Mouse (Mus musculus) embryonic facial prominence, embryonic 10.5 days (tissue): Measurements from ENCODE around the gene Gpx6. TPM values are rescaled to one million over a fixed set of nuclear protein-coding genes. Genes with fewer than 3 reads are reported as not detected.

ENCODE experiments used
- DNase-seq: peaks from one replicate; pipeline ENCODE4 v3.0.0-alpha.2; 2017; ENCODE audit warnings: low spot score
- H3K27ac ChIP-seq: fragments of 300-500 bp; sonication (generic); replicated peaks from 2 replicates; pipeline ENCODE4 v1.5.1; 2016; ENCODE audit warnings: mild to moderate bottlenecking
- H3K27me3 ChIP-seq: fragments of 300-500 bp; sonication (generic); replicated peaks from 2 replicates; pipeline ENCODE4 v1.6.1; 2016; ENCODE audit warnings: low read depth, mild to moderate bottlenecking; ENCODE audit not compliant: poor library complexity, severe bottlenecking
- H3K36me3 ChIP-seq: fragments of 300-500 bp; sonication (generic); replicated peaks from 2 replicates; pipeline ENCODE4 v1.6.1; 2016; ENCODE audit warnings: mild to moderate bottlenecking, moderate library complexity
- H3K4me1 ChIP-seq: fragments of 300-500 bp; sonication (generic); 2 replicates; pipeline ENCODE4 v1.6.1; 2016
- H3K4me3 ChIP-seq: fragments of 300-500 bp; sonication (generic); 2 replicates; pipeline ENCODE4 v1.5.1; 2016; ENCODE audit warnings: mild to moderate bottlenecking, moderate library complexity
- H3K9me3 ChIP-seq: fragments of 300-500 bp; sonication (generic); 2 replicates; pipeline ENCODE4 v1.6.1; 2016; ENCODE audit warnings: mild to moderate bottlenecking
- WGBS: fragments of 180-500 bp; shearing (Covaris S2); methylation state at CpG from one replicate; pipeline ENCODE4 v1.1.7; 2016; 5-methylcytosine and 5-hydroxymethylcytosine counted together
- polyA plus RNA-seq: library from polyadenylated mRNA; unstranded; fragments of >200 nt; fragmentation: Nextera tagmentation; extraction: Ambion mirVana; gene quantifications from 2 replicates; pipeline ENCODE4 v1.2.1, GENCODE M21; 2016

The Gpx6 gene
- polyA plus RNA-seq, 1 experiment from 2014 or later: 0.24 TPM

DNA sequence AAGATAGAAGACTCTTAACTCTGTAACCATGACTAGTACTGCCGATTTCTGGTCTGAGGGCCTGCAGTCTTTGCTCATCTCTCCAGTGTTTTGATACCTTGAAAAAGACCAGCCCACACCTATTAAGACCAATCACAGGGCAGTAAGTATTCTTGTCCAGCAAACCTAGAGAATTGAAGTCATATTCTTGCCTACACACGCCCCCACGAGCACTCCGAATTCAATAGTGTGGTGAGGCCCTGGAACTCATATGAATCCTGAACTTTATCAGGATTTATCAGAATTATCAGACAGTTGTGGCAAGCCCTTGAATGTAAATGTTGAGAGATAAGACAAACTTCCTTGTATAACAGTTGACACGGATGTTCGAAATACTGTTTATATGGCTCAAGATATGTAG is 19.3 kb upstream of the Gpx6 start, which contains the start of gene Gpx5:
Gpx5 (minus strand) TSS at position 101 of the 400 bp plus-strand sequence.
- Histone ChIP-seq H3K36me3 (no peaks in the 10 kb centered on the region), H3K4me3 (no peak within 1 kb of the TSS), H3K27me3 (no peaks in the 10 kb centered on the region), H3K9me3 (no peaks in the 10 kb centered on the region), H3K4me1 (no peaks in the 10 kb centered on the region), H3K27ac (no peak within 1 kb of the TSS)
- WGBS: 96% methylated on average over 6 of the region's 6 CpGs
- DNase-seq: no peak

DNA sequence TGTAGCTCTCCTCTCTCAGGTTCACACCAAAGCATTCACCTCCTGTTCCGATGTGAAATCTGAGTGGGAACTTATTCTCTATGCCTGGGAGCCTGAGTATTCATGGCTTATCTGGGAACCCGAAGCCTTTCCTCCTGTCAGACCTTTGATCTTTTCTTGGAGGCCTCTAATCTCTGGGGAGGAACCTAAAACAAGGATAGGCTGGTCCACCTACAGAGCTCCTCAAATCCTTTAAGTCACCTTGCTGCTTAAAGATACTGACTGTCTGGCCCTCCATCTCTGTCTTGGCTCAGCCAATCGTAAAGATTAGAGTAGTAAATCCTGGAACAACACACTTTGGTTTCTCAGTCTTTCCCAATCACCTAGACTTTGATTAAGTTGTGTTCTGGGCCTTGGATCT is 13.4 kb upstream of the Gpx6 start:
- H3K27me3 ChIP-seq: no peaks in the 10 kb centered on the region
- no peaks in the 10 kb centered on the region for H3K36me3 ChIP-seq
- 46% methylated on average over 3 of the region's 3 CpGs for WGBS
- peaks cover 10% of the 10 kb centered on the region; the same call in 1 of the 2 replicates for H3K4me1 ChIP-seq
- H3K4me3 ChIP-seq: no peak overlapping the region
- DNase-seq: no peak
- H3K9me3 ChIP-seq: no peaks in the 10 kb centered on the region
- no peak overlapping the region for H3K27ac ChIP-seq

DNA sequence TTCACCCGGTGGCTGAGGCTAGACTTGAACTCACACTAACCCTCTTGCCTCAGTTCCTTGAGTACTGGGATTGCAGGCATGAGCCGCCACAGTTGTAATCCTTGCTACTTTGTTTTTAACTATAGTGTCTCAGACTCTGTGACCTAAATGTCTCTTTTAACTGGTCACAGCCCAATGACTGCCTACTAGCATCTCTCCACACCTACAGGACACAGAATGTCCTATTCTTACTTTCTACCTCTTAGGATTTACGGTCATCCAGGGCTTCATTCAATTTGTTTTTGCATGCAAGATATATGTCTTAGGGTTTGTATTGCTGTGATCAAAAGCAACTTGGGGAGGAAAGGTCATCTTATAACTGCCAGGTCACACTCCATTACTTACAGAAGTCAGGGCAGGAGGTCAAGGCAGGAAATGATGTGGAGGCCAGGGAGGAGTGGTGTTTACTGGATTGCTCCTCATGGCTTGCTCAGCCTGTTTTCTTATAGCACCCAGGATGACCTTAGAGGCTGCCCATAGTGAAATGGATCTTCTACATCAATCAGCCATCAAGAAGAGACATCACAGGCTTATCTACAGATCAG is 7.3 kb upstream of the Gpx6 start:
- Histone ChIP-seq H3K36me3 (no peaks in the 10 kb centered on the region), H3K4me3 (no peak overlapping the region), H3K9me3 (no peaks in the 10 kb centered on the region), H3K27me3 (no peaks in the 10 kb centered on the region), H3K27ac (no peak overlapping the region), H3K4me1 (peaks cover 8% of the 10 kb centered on the region; the same call in 1 of the 2 replicates)
- WGBS: 57% methylated on average over 3 of the region's 3 CpGs
- DNase-seq: no peak

DNA sequence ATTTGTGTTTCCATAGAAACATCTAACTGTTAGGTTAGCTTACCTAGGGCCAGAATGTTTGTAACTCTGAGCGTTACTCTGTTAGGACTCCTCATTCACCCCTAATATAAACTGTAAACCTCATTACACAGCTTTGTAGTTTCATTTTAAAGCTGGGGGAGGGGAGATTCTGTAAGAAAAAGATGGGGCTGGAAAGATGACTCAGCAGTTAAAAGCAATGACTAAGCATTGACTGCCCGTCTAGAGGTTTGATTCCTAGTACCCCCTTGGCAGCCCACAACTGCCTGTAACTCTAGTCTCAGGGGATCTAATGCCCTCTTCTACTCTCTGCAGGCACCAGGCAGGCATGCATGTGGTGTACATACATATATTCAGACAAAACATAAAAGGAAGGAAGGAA is 2.1 kb upstream of the Gpx6 start:
- Histone ChIP-seq H3K36me3 (no peaks in the 10 kb centered on the region), H3K4me3 (no peak overlapping the region), H3K27ac (no peak overlapping the region), H3K4me1 (peaks cover 11% of the 10 kb centered on the region; the same call in 1 of the 2 replicates), H3K27me3 (no peaks in the 10 kb centered on the region), H3K9me3 (no peaks in the 10 kb centered on the region)
- DNase-seq: no peak
- WGBS: 73% methylated on average over 2 of the region's 2 CpGs

DNA sequence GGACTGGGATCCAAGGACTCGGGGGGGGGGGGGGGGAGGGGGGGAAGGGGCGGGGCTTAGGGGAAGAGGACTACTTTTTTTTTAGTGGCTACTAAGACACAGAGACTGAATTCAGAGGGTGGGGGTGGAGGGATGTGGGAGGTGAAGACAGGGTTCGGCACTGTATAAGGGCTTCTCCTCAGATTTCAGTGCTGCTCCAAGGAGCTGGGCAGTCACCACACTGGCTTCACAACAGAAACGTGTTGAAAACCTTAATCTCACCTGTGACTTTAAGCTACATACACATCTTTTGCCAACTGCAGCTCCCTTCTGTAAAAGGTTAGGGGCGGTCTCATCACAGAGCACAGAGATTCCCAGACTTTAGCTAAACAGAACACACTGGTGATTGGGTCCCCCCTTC is 929 bp downstream of the Gpx6 start:
- H3K27ac ChIP-seq: no peak overlapping the region
- no peak for DNase-seq
- WGBS: 28% methylated on average over 5 of the region's 5 CpGs
- H3K36me3 ChIP-seq: no peaks in the 10 kb centered on the region
- H3K27me3 ChIP-seq: no peaks in the 10 kb centered on the region
- no peaks in the 10 kb centered on the region for H3K9me3 ChIP-seq
- H3K4me3 ChIP-seq: no peak overlapping the region
- H3K4me1 ChIP-seq: peaks cover 10% of the 10 kb centered on the region; the same call in 1 of the 2 replicates

DNA sequence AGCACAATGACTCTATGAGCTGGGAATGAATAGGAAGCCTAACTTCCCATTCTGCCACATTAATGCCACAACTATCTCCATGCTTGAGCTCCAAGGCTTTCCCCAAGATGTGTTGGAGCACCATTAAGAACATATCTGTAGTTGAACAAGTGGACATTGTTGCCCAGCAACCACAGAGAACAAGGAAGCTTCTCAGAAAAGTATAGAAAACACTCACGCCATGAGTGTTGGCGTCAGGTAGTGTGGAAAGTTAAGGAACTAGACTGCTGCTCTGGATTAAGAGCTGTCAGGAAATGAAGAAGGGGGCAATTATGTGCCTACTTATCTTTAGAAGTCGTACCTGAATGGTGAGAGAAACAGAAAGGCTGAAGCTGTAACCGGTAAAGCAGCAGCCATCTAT is 2.0 kb downstream of the Gpx6 start:
- 83% methylated on average over 4 of the region's 4 CpGs for WGBS

DNA sequence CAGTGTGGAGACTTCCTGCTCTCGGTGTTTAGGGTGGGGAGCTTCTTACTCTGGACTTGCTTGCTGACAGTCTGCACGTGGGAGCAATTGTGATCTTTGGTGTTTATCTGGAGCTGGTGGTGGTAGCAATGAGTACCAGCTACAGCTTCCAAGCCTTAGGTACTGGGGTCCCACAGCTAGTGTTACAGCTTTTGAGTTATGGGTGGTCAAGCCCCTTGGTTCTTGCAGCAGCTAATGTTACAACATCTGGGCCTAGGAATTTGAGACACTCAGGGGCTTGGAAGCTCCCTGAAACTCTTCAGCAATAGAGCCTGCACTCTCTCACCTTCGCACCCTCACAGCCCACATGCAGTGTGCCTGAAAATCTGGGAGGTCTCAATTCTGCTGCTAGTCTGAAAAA is 8.3 kb downstream of the Gpx6 start:
- Histone ChIP-seq H3K27me3 (no peaks in the 10 kb centered on the region), H3K36me3 (no peaks in the 10 kb centered on the region), H3K4me1 (0 out of 2 replicates have a peak, but pooled peaks cover 3% of the 10 kb centered on the region), H3K27ac (no peak overlapping the region), H3K9me3 (no peaks in the 10 kb centered on the region), H3K4me3 (no peak overlapping the region)
- no peak for DNase-seq
- WGBS: 68% methylated on average over 3 of the region's 3 CpGs

More for the DNA sequence above, 2.0 kb downstream of the Gpx6 start:
- Histone ChIP-seq H3K27me3 (no peaks in the 10 kb centered on the region), H3K4me3 (no peak overlapping the region), H3K36me3 (no peaks in the 10 kb centered on the region), H3K27ac (no peak overlapping the region), H3K9me3 (no peaks in the 10 kb centered on the region), H3K4me1 (peaks cover 10% of the 10 kb centered on the region; the same call in 1 of the 2 replicates)
- DNase-seq: no peak

DNA sequence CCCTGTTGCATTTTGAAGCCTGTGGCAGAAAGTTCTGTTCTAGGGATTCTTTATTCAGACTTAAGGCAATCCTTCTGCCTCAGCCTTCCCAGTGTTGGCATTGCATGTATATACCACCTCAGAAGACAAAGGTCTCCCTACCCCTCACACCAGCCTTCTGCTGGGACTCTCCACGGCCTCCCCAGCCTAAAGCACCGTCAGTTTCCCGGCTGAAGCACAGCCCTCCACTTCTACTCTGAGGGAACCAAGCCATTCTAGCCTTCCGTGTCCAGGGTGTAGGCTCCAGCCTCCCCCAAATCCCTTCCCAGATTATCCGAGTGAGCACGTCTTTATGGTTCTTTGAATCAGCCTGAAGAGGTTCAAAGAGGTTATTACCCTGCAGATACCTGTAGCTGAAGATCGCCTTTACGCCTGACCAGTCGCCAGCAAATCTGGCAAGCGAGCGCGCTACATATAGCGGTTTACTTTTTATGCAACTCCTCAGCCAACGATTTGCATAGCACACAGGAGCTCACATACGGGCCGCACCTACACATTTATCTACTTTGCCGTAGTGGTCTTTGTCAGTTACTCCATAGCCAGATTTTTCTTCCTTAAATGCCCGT is 10.1 kb downstream of the Gpx6 start:
- peak; percentile 50 for DNase-seq
- Histone ChIP-seq H3K36me3 (no peaks in the 10 kb centered on the region), H3K27me3 (no peaks in the 10 kb centered on the region), H3K4me3 (peak overlapping the region; percentile 57), H3K4me1 (0 out of 2 replicates have a peak, but pooled peaks cover 3% of the 10 kb centered on the region), H3K9me3 (no peaks in the 10 kb centered on the region), H3K27ac (0 out of 2 replicates have a peak overlapping the region, but pooled peaks have one; percentile 51)
- WGBS: under 1% methylated on average over 18 of the region's 18 CpGs

DNA sequence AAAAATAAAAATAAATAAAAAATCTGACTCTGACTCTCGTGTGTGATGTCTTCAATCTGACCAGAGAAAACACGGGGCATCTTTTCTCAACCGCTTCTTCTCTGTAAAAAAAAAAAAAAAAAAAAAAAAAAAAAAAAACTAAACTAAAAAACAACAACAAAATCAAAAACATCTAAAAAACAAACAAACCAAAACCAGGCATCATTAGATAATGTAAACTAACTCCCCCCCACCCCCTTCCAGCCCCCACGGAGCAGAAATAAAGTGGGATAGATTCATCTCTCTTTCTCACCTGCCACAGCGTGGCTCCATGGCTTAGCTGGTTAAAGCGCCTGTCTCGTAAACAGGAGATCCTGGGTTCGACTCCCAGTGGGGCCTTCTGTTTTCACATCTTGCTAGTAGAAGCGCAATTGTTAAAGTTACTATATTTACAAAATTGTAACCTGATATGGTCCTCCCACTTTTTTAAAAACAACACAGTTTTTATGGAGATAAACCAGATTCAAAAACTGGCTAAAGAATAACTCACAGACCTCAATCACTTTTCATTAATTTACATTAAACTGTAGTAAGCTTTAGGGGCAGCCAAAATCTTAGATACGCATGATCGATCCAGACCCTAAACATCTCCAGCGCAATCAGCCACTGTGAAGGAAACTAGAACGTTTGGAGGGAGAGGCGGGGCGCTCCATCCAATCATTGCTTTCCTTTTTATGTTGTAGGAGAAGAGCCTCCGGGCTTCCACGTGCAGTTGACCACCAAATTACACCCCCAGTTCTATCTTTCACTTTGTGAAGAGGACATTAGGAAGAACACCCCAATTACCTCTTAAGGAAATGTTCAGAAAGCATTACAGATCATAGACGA is 10.8 kb downstream of the Gpx6 start:
- H3K27me3 ChIP-seq: no peaks in the 10 kb centered on the region
- DNase-seq: peak; percentile 77
- no peaks in the 10 kb centered on the region for H3K9me3 ChIP-seq
- peak overlapping the region; percentile 57 for H3K4me3 ChIP-seq
- no peak overlapping the region for H3K27ac ChIP-seq
- peaks cover 6% of the 10 kb centered on the region; the same call in 1 of the 2 replicates for H3K4me1 ChIP-seq
- H3K36me3 ChIP-seq: no peaks in the 10 kb centered on the region
- 10% methylated on average over 18 of the region's 18 CpGs for WGBS

DNA sequence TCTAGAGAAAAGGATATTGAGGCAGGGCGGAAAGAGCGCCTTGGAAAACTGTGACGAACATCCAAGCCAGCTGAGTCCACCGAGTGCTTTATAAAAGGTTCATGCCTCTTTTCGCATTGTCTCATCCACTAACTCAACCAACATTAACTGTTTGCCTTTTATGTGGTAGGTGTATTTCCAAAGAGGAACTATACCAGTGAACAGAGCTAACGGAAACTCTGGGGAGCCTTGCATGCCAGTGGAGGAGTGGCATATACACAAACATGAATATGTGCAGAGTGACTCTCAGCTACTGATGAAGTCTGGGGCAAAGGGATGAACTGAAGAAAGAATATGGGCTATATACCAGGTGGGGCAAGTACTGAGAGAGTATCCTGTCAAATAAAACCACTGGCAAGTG is 11.5 kb downstream of the Gpx6 start:
- no peaks in the 10 kb centered on the region for H3K27me3 ChIP-seq
- no peak for DNase-seq
- WGBS: 67% methylated on average over 6 of the region's 6 CpGs
- H3K27ac ChIP-seq: no peak overlapping the region
- H3K36me3 ChIP-seq: no peaks in the 10 kb centered on the region
- H3K4me1 ChIP-seq: peaks cover 6% of the 10 kb centered on the region; the same call in 1 of the 2 replicates
- H3K4me3 ChIP-seq: peak overlapping the region; percentile 57
- no peaks in the 10 kb centered on the region for H3K9me3 ChIP-seq

DNA sequence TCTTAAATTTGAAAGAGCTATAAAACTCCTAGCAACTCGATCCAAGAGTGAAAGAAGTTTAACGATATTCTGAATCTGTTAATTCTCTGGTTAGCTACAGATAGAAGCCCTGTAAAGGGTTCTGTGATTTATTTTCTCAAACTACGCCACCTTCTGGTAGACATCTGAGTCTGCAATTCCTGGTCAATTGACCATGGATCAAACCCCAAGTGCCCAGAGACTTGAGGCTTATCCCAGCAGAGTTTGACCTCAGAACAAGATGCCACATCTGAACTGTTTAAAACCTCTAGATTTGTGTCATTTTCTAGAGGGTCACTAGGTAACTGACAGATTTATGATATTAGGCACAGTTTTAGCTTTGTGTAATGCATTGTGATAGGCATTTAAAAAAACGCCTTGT is 14.3 kb downstream of the Gpx6 start:
- no peak for DNase-seq
- WGBS: 9% methylated on average over 4 of the region's 4 CpGs
- Histone ChIP-seq H3K9me3 (no peaks in the 10 kb centered on the region), H3K27ac (no peak overlapping the region), H3K36me3 (no peaks in the 10 kb centered on the region), H3K27me3 (no peaks in the 10 kb centered on the region), H3K4me3 (peak overlapping the region; percentile 63), H3K4me1 (peaks cover 6% of the 10 kb centered on the region; the same call in 1 of the 2 replicates)

DNA sequence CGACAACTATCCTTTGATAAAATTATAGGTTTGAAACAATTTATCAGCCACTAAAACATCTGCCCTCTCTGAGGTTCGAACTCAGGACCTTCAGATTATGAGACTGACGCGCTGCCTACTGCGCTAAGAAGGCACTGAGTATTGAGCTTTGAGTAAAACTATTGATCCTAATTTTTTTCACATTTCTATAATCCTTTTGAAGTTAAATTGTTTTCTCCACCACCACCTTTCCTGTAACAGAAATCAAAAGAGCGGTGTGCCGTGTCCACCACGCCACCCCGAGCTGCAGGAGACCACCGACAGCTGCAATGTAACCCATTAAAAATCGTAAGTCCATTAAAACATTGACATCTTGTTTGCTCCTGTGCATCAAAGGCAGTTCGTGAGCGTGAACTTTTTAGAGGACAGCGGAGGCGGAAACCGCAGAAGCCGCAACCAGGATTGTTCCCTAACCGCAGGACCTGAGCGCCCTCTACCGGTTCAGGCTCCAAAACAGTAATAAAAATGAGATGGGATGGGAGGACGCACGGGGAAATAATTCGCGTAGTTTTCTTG is 14.8 kb downstream of the Gpx6 start:
- Histone ChIP-seq H3K9me3 (no peaks in the 10 kb centered on the region), H3K27ac (peak overlapping the region; percentile 72), H3K36me3 (no peaks in the 10 kb centered on the region), H3K4me3 (peak overlapping the region; percentile 63), H3K4me1 (peaks cover 6% of the 10 kb centered on the region; the same call in 1 of the 2 replicates), H3K27me3 (no peaks in the 10 kb centered on the region)
- WGBS: under 1% methylated on average over 24 of the region's 24 CpGs
- peak; percentile 89 for DNase-seq
